Mouse (Mus musculus): ENCODE data around the gene Per2.

Gene Per2

GRCm38 (mm10) chr1:91435606-91436130, 23.5 kb downstream of the Per2 start:
- DNase-seq (ENCODE audit: low spot score in 2 of 2) = no peak

GRCm38 (mm10) chr1:91434905-91435304, 24.2 kb downstream of the Per2 start:
- DNase-seq (ENCODE audit: low spot score in 2 of 2) = no peak

GRCm38 (mm10) chr1:91430761-91431160, 28.4 kb downstream of the Per2 start:
- no peak for DNase-seq (ENCODE audit: low spot score in 2 of 2)

- no peak for DNase-seq (ENCODE audit: low spot score in 2 of 2)
Observed at GRCm38 (mm10) chr1:91429212-91429611, 29.9 kb downstream of the Per2 start.

- peak; percentile 73 to 84 for DNase-seq (ENCODE audit: low spot score in 2 of 2)
Observed at GRCm38 (mm10) chr1:91428614-91429013, 30.5 kb downstream of the Per2 start.

- no peak for DNase-seq (ENCODE audit: low spot score in 2 of 2)
Observed at GRCm38 (mm10) chr1:91426397-91426796, 32.7 kb downstream of the Per2 start.

- no peak for DNase-seq (ENCODE audit: low spot score in 2 of 2)
Observed at GRCm38 (mm10) chr1:91420601-91421065, 38.5 kb downstream of the Per2 start.

GRCm38 (mm10) chr1:91419862-91420600, 39.1 kb downstream of the Per2 start:
- DNase-seq (ENCODE audit: low spot score in 2 of 2) = no peak

GRCm38 (mm10) chr1:91417991-91418390, 41.1 kb downstream of the Per2 start:
- DNase-seq (ENCODE audit: low spot score in 2 of 2) = no peak

- DNase-seq (ENCODE audit: low spot score in 2 of 2) = no peak
Observed at GRCm38 (mm10) chr1:91415311-91415710, 43.8 kb downstream of the Per2 start.

GRCm38 (mm10) chr1:91414903-91415302, 44.2 kb downstream of the Per2 start:
- no peak for DNase-seq (ENCODE audit: low spot score in 2 of 2)

GRCm38 (mm10) chr1:91413898-91414594, 45.1 kb downstream of the Per2 start, which contains the start of gene Hes6:
Gene Hes6, minus strand, starts transcription at chr1:91414038.
- DNase-seq (ENCODE audit: low spot score in 2 of 2) = peak; percentile 51 to 64

GRCm38 (mm10) chr1:91413536-91413897, 45.6 kb downstream of the Per2 start:
- peak in 1 of 2 experiments; percentile 13 for DNase-seq (ENCODE audit: low spot score in 2 of 2)

GRCm38 (mm10) chr1:91413030-91413506, 46.1 kb downstream of the Per2 start:
- peak; percentile 84 to 94 for DNase-seq (ENCODE audit: low spot score in 2 of 2)

GRCm38 (mm10) chr1:91412286-91413029, 46.7 kb downstream of the Per2 start:
- peak in 1 of 2 experiments; percentile 23 for DNase-seq (ENCODE audit: low spot score in 2 of 2)

GRCm38 (mm10) chr1:91411631-91412285, 47.4 kb downstream of the Per2 start:
- no peak for DNase-seq (ENCODE audit: low spot score in 2 of 2)

- no peak for DNase-seq (ENCODE audit: low spot score in 2 of 2)
Observed at GRCm38 (mm10) chr1:91407819-91408218, 51.3 kb downstream of the Per2 start.

- DNase-seq (ENCODE audit: low spot score in 2 of 2) = no peak
Observed at GRCm38 (mm10) chr1:91405406-91406169, 53.5 kb downstream of the Per2 start.

GRCm38 (mm10) chr1:91404976-91405375, 54.1 kb downstream of the Per2 start:
- no peak for DNase-seq (ENCODE audit: low spot score in 2 of 2)

GRCm38 (mm10) chr1:91398260-91399062, 60.7 kb downstream of the Per2 start, which contains the start of gene Ilkap:
Gene Ilkap, minus strand, starts transcription at chr1:91398815.
- DNase-seq (ENCODE audit: low spot score in 2 of 2) = peak; percentile 68 to 81
